Mouse (Mus musculus): Measurements from ENCODE around the gene Plekhm2.

Plekhm2 gene

GRCm38 (mm10) chr4:141663122-141663931 is 1.4 kb downstream of the Plekhm2 start:
- DNase-seq (ENCODE audit: low read depth, low spot score): no peak

- DNase-seq (ENCODE audit: low read depth, low spot score): no peak
Measured at GRCm38 (mm10) chr4:141660884-141661283, 3.8 kb downstream of the Plekhm2 start.

GRCm38 (mm10) chr4:141659739-141660138 is 5.0 kb downstream of the Plekhm2 start:
- no peak for DNase-seq (ENCODE audit: low read depth, low spot score)

GRCm38 (mm10) chr4:141658846-141659484 is 5.7 kb downstream of the Plekhm2 start:
- no peak for DNase-seq (ENCODE audit: low read depth, low spot score)

- DNase-seq (ENCODE audit: low read depth, low spot score): no peak
Measured at GRCm38 (mm10) chr4:141656932-141657331, 7.8 kb downstream of the Plekhm2 start.

- no peak for DNase-seq (ENCODE audit: low read depth, low spot score)
Measured at GRCm38 (mm10) chr4:141655908-141656608, 8.6 kb downstream of the Plekhm2 start.

GRCm38 (mm10) chr4:141654509-141654908 is 10.2 kb downstream of the Plekhm2 start:
- DNase-seq (ENCODE audit: low read depth, low spot score): no peak

- no peak for DNase-seq (ENCODE audit: low read depth, low spot score)
Measured at GRCm38 (mm10) chr4:141653813-141654212, 10.9 kb downstream of the Plekhm2 start.

- no peak for DNase-seq (ENCODE audit: low read depth, low spot score)
Measured at GRCm38 (mm10) chr4:141653044-141653443, 11.7 kb downstream of the Plekhm2 start.

GRCm38 (mm10) chr4:141651944-141652343 is 12.8 kb downstream of the Plekhm2 start:
- no peak for DNase-seq (ENCODE audit: low read depth, low spot score)

GRCm38 (mm10) chr4:141651286-141651685 is 13.4 kb downstream of the Plekhm2 start:
- DNase-seq (ENCODE audit: low read depth, low spot score): no peak

GRCm38 (mm10) chr4:141649244-141649643 is 15.5 kb downstream of the Plekhm2 start:
- DNase-seq (ENCODE audit: low read depth, low spot score): no peak

GRCm38 (mm10) chr4:141648262-141648661 is 16.4 kb downstream of the Plekhm2 start:
- no peak for DNase-seq (ENCODE audit: low read depth, low spot score)

GRCm38 (mm10) chr4:141647187-141647586 is 17.5 kb downstream of the Plekhm2 start:
- DNase-seq (ENCODE audit: low read depth, low spot score): no peak

GRCm38 (mm10) chr4:141645988-141646387 is 18.7 kb downstream of the Plekhm2 start:
- no peak for DNase-seq (ENCODE audit: low read depth, low spot score)

- DNase-seq (ENCODE audit: low read depth, low spot score): peak; percentile 61
Measured at GRCm38 (mm10) chr4:141643118-141643855, 21.4 kb downstream of the Plekhm2 start.

- no peak for DNase-seq (ENCODE audit: low read depth, low spot score)
Measured at GRCm38 (mm10) chr4:141641961-141642811, 22.5 kb downstream of the Plekhm2 start.

- DNase-seq (ENCODE audit: low read depth, low spot score): no peak
Measured at GRCm38 (mm10) chr4:141641353-141641771, 23.3 kb downstream of the Plekhm2 start.

GRCm38 (mm10) chr4:141639474-141639873 is 25.2 kb downstream of the Plekhm2 start:
- no peak for DNase-seq (ENCODE audit: low read depth, low spot score)

- no peak for DNase-seq (ENCODE audit: low read depth, low spot score)
Measured at GRCm38 (mm10) chr4:141636693-141637092, 28.0 kb downstream of the Plekhm2 start.

GRCm38 (mm10) chr4:141635991-141636390 is 28.7 kb downstream of the Plekhm2 start:
- no peak for DNase-seq (ENCODE audit: low read depth, low spot score)

Data from telencephalon, adult 2 months (tissue).